Comparison of ENCODE assay signal across 15 mouse cellular contexts in genomic region chr17:86021815-86022214, GRCm38 (mm10).
"Had no signal": no experiment of that assay in that cellular context is flagged by ENCODE, and none has a peak within 500 bp of the region (broad histone marks: within the 10 kb centered on the region; RNA-seq: fewer than 3 reads in every experiment).

No protein-coding gene starts in this region.

- H3K36me3 ChIP-seq: lung, embryonic 15.5 days; neural tube, embryonic 15.5 days had no signal

- DNase-seq: kidney, adult 8-10 months; kidney, postnatal 10 days; kidney, postnatal 4 days; left cerebral cortex, postnatal 4 days; lung, postnatal 14 days; midbrain, embryonic 14.5 days; right cerebral cortex, postnatal 4 days; spleen, adult 18-20 months; thymus, adult 18-20 months; thymus, postnatal 14 days had no signal

- H3K4me1 ChIP-seq: lung, embryonic 15.5 days; neural tube, embryonic 15.5 days had no signal

- H3K4me2 ChIP-seq: limb, embryonic 13.5 days; lung, embryonic 15.5 days; neural tube, embryonic 15.5 days had no signal

- H3K4me3 ChIP-seq: limb, embryonic 13.5 days; lung, embryonic 15.5 days; myocyte; neural tube, embryonic 15.5 days had no signal

- H3K9ac ChIP-seq: limb, embryonic 13.5 days; lung, embryonic 15.5 days; neural tube, embryonic 15.5 days had no signal

- H3K27me3 ChIP-seq: limb, embryonic 13.5 days; lung, embryonic 15.5 days; neural tube, embryonic 15.5 days had no signal

- H3K9me3 ChIP-seq: lung, embryonic 15.5 days; neural tube, embryonic 15.5 days had no signal

- H3K27ac ChIP-seq: limb, embryonic 13.5 days; lung, embryonic 15.5 days; macrophage; neural tube, embryonic 15.5 days had no signal
